Mouse (Mus musculus): Measurements from ENCODE around the gene Trove2. TPM values are rescaled to one million over a fixed set of nuclear protein-coding genes. Genes with fewer than 3 reads are reported as not detected.

Gene Trove2
- polyA plus RNA-seq, 1 experiment from 2014 or later, result 21.2 TPM

DNA sequence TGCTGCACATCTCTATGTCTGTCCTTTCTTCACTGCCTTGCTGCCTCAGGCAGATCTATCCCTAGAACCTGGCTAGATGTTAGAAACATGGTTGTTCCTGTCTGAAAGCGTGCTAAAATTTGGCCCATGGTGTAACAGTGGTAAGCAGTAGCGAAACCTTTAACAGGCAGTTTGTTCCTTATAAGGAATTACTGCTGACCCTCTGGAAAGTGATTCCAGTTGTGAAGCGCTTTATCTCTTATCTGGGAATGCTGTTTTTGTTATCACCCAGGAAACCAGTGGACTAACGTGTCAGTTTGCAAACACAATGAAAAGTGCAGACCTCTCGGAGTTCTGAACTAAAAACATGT, 66.3 kb downstream of the Trove2 start:
- no peaks in the 10 kb centered on the region for H3K9me3 ChIP-seq (ENCODE audit: low read depth, low read length)

DNA sequence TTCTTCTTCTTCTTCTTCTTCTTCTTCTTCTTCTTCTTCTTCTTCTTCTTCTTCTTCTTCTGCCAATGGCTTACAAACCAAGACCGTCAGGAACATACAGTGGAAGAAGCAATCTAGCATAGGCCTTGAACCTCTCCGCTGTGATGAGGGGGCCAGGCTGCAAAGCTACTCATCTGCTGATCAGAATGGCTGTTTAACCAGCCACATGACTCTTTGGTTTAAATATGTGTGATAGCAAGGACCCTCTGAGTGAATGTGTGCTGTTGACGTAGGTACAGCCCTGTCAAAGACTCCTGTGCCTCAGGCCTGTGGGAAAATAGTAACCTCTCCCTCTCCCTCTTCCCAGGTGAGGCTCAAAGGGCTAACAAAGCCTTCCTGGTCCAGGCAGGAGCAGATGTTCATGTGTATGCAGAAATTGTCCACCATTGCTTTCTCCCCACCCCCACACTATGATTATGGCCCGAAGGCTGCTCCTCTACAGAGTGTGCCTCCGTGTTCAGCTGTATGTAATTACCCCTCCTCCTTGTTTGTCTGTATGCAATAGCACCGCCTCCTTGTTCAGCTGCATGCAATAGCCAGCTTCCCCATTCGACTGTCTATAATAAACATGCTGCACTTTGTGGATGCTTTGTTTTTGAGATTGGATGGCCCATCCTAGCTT, 66.8 kb downstream of the Trove2 start:
- WGBS, result 64% methylated on average over 7 of the region's 7 CpGs
- Histone ChIP-seq H3K27me3 (ENCODE audit: insufficient read depth, low read length) (no peaks in the 10 kb centered on the region; the same call in 1 of the 2 replicates), H3K27ac (ENCODE audit: low read depth) (no peak overlapping the region), H3K4me2 (no peak overlapping the region), H3K9ac (no peak overlapping the region), H3K9me3 (ENCODE audit: low read depth, low read length) (no peaks in the 10 kb centered on the region), H3K36me3 (ENCODE audit: insufficient read depth) (no peaks in the 10 kb centered on the region), H3K4me3 (ENCODE audit: low read depth, low read length) (no peak overlapping the region), H3K4me1 (ENCODE audit: insufficient read depth) (no peaks in the 10 kb centered on the region)
- TF ChIP-seq CTCF (IDR thresholded peaks at IDR 0.05; ENCODE audit: low read depth), result no peak
- ATAC-seq (ENCODE audit: insufficient read depth), result no peak; the same call in 1 of the 2 replicates
- no peak for DNase-seq

More for the DNA sequence above, 66.3 kb downstream of the Trove2 start:
- H3K4me1 ChIP-seq (ENCODE audit: insufficient read depth), result no peaks in the 10 kb centered on the region
- H3K9ac ChIP-seq, result no peak overlapping the region
- H3K27ac ChIP-seq (ENCODE audit: low read depth), result no peak overlapping the region
- DNase-seq (no peak), ATAC-seq (ENCODE audit: insufficient read depth) (no peak; the same call in 1 of the 2 replicates)
- H3K27me3 ChIP-seq (ENCODE audit: insufficient read depth, low read length), result no peaks in the 10 kb centered on the region
- no peaks in the 10 kb centered on the region for H3K36me3 ChIP-seq (ENCODE audit: insufficient read depth)
- no peak overlapping the region for H3K4me3 ChIP-seq (ENCODE audit: low read depth, low read length)
- no peak for TF ChIP-seq CTCF (IDR thresholded peaks at IDR 0.05; ENCODE audit: low read depth)
- 47% methylated on average over 5 of the region's 5 CpGs for WGBS
- no peak overlapping the region for H3K4me2 ChIP-seq

DNA sequence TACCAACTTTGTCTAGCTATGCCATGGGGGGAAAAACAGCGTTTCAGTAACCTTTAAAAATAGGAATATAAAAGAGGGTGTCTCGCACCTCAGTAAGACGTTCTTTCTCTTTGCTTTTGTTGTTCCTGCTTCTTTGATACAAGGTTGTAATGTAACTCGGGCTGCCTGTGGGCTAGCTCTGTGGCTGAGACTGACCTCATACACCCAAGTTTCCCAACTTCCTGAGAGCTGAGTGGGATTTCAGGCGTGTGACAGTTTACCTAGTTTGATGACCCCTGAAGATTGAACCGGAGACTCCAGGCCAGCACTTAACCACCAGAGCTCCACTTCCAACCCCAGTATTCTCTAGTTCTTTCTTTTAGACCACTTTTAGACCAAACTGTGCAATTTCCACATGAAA, 68.5 kb downstream of the Trove2 start:
- no peaks in the 10 kb centered on the region; the same call in 1 of the 2 replicates for H3K27me3 ChIP-seq (ENCODE audit: insufficient read depth, low read length)
- no peak overlapping the region for H3K4me3 ChIP-seq (ENCODE audit: low read depth, low read length)
- no peak overlapping the region for H3K27ac ChIP-seq (ENCODE audit: low read depth)
- DNase-seq (no peak), ATAC-seq (ENCODE audit: insufficient read depth) (no peak)
- no peaks in the 10 kb centered on the region for H3K4me1 ChIP-seq (ENCODE audit: insufficient read depth)
- no peaks in the 10 kb centered on the region for H3K9me3 ChIP-seq (ENCODE audit: low read depth, low read length)
- H3K36me3 ChIP-seq (ENCODE audit: insufficient read depth), result no peaks in the 10 kb centered on the region
- H3K9ac ChIP-seq, result no peak overlapping the region
- 61% methylated on average over 6 of the region's 6 CpGs for WGBS
- no peak for TF ChIP-seq CTCF (IDR thresholded peaks at IDR 0.05; ENCODE audit: low read depth)
- no peak overlapping the region for H3K4me2 ChIP-seq

DNA sequence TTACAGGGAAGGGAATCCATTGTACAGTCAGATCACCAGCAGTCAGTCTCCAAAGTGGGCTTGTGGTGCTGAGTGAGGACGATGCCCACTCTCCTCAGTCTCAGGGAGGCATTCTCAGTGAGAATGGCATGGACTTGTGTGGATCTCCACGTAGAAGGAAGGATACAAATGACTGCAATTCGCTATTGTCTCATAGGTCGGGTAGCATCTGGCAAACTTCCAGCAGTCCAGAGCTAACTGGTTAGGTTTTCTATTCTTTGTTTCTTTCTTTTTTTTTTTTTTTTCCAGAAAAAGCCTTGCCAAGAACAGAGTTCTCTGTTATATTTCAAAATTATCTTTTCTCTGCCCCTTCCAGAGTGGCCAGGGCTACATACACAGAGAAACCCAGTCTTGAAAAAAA, 69.9 kb downstream of the Trove2 start:
- DNase-seq (peak; percentile 47), ATAC-seq (ENCODE audit: insufficient read depth) (no peak)
- H3K27ac ChIP-seq (ENCODE audit: low read depth), result no peak overlapping the region
- H3K4me3 ChIP-seq (ENCODE audit: low read depth, low read length), result no peak overlapping the region
- H3K9me3 ChIP-seq (ENCODE audit: low read depth, low read length), result no peaks in the 10 kb centered on the region
- TF ChIP-seq CTCF (IDR thresholded peaks at IDR 0.05; ENCODE audit: low read depth), result no peak
- no peaks in the 10 kb centered on the region; the same call in 1 of the 2 replicates for H3K27me3 ChIP-seq (ENCODE audit: insufficient read depth, low read length)
- no peaks in the 10 kb centered on the region for H3K36me3 ChIP-seq (ENCODE audit: insufficient read depth)
- no peak overlapping the region for H3K4me2 ChIP-seq
- no peak overlapping the region for H3K9ac ChIP-seq
- H3K4me1 ChIP-seq (ENCODE audit: insufficient read depth), result no peaks in the 10 kb centered on the region
- 48% methylated on average over 4 of the region's 4 CpGs for WGBS

DNA sequence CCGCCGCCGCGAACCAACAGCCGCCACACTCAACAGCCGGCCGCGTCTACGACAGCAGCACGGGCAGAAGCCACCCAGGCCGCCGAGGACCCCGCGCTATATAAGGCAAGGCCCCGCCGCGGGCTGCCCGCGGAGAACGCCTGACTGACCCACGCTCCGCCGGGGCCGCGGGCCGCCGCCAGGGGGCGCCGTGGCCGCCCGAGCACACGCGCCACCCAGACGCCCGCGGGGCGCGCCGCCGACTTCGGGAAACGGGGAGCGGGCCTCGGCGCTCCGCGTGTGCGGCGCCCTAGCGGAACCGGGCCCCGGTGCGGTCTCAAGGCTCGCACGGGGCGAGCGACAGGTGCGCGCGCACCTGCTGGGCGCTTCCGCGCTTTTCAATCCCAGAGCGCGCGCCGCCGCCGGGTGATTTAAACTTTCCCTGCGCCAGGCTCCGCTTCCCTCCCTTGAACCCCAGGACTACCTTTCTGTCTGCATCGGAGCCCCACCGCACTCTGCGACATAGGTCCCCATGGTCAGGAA, 74.1 kb downstream of the Trove2 start, which contains the start of gene Cdc73:
Gene Cdc73 (minus strand): TSS at position 153 of the 522 bp plus-strand sequence.
- no peaks in the 10 kb centered on the region; the same call in 1 of the 2 replicates for H3K4me1 ChIP-seq (ENCODE audit: insufficient read depth)
- peak within 1 kb of the TSS; percentile 90 for H3K9ac ChIP-seq
- ATAC-seq (ENCODE audit: insufficient read depth) (peak; percentile 100), DNase-seq (peak; percentile 94)
- TF ChIP-seq CTCF (IDR thresholded peaks at IDR 0.05; ENCODE audit: low read depth), result no peak
- H3K4me2 ChIP-seq, result peak within 1 kb of the TSS; percentile 84
- under 1% methylated on average over 72 of the region's 74 CpGs for WGBS
- peaks cover 7% of the 10 kb centered on the region for H3K36me3 ChIP-seq (ENCODE audit: insufficient read depth)
- no peaks in the 10 kb centered on the region for H3K9me3 ChIP-seq (ENCODE audit: low read depth, low read length)
- peak within 1 kb of the TSS; percentile 95 for H3K27ac ChIP-seq (ENCODE audit: low read depth)
- H3K27me3 ChIP-seq (ENCODE audit: insufficient read depth, low read length), result no peaks in the 10 kb centered on the region; the same call in 1 of the 2 replicates
- peak within 1 kb of the TSS; percentile 79 for H3K4me3 ChIP-seq (ENCODE audit: low read depth, low read length)

DNA sequence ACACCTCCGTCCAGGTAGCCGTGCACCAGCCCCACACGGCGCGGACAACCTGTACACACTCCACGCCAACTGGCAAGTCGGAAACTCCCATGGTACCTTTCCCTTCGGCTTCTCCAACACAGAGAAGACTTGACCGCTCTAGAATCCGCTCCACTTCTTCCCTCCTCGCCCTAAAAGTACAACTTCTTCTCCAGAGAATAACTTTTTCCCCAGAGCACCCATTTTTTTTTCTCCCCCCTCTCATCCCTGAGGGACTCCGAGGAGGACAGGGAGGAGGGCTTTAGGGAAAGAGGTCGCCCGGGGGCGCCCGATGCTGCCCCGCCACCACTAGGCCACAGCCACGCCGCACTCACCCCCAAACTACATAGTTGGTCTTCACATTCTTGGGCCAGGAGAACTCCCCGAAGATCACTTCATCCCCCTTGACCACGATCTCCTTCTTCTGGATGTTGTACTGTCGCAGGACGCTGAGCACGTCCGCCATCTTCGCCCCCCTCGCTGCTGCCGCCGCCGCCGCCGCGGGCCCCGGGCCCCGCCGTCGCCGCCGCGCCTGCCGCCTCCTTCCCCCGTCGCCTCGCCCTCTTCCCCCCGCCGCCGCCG, 74.6 kb downstream of the Trove2 start:
- peak; percentile 59 for DNase-seq
- WGBS, result 2% methylated on average over 45 of the region's 48 CpGs
- ATAC-seq (ENCODE audit: insufficient read depth), result peak; percentile 81

DNA sequence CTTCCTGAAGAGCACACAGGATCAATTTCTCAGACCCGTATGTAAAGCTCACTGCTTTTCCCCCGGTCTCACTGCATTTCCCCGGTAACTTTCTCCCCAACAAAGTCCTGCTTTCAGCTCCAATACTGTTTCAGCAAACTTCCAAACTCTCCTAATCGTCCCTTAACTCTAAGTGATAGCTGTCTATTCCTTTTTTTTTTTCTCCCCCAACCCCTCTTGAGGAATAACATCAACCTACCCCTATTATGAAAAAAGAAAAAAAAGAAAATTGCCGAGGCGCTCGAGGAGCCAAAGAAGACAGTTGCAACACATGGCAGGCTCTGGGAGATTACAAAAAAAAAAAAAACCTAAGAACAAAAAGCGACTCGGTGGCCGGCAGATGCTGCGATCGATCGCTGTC, 75.1 kb downstream of the Trove2 start:
- WGBS, result under 1% methylated on average over 13 of the region's 13 CpGs
- no peaks in the 10 kb centered on the region; the same call in 1 of the 2 replicates for H3K27me3 ChIP-seq (ENCODE audit: insufficient read depth, low read length)
- H3K27ac ChIP-seq (ENCODE audit: low read depth), result peak overlapping the region; percentile 95
- H3K4me2 ChIP-seq, result peak overlapping the region; percentile 84
- peaks cover 16% of the 10 kb centered on the region for H3K36me3 ChIP-seq (ENCODE audit: insufficient read depth)
- H3K9me3 ChIP-seq (ENCODE audit: low read depth, low read length), result no peaks in the 10 kb centered on the region
- ATAC-seq (ENCODE audit: insufficient read depth) (no peak), DNase-seq (peak; percentile 12)
- peak overlapping the region; percentile 79 for H3K4me3 ChIP-seq (ENCODE audit: low read depth, low read length)
- peak overlapping the region; percentile 90 for H3K9ac ChIP-seq
- no peak for TF ChIP-seq CTCF (IDR thresholded peaks at IDR 0.05; ENCODE audit: low read depth)
- H3K4me1 ChIP-seq (ENCODE audit: insufficient read depth), result no peaks in the 10 kb centered on the region; the same call in 1 of the 2 replicates

More for the DNA sequence above, 74.6 kb downstream of the Trove2 start:
- no peaks in the 10 kb centered on the region; the same call in 1 of the 2 replicates for H3K4me1 ChIP-seq (ENCODE audit: insufficient read depth)
- no peak for TF ChIP-seq CTCF (IDR thresholded peaks at IDR 0.05; ENCODE audit: low read depth)
- peak overlapping the region; percentile 95 for H3K27ac ChIP-seq (ENCODE audit: low read depth)
- H3K4me2 ChIP-seq, result peak overlapping the region; percentile 84
- H3K36me3 ChIP-seq (ENCODE audit: insufficient read depth), result peaks cover 11% of the 10 kb centered on the region
- H3K9me3 ChIP-seq (ENCODE audit: low read depth, low read length), result no peaks in the 10 kb centered on the region
- peak overlapping the region; percentile 79 for H3K4me3 ChIP-seq (ENCODE audit: low read depth, low read length)
- no peaks in the 10 kb centered on the region; the same call in 1 of the 2 replicates for H3K27me3 ChIP-seq (ENCODE audit: insufficient read depth, low read length)
- H3K9ac ChIP-seq, result peak overlapping the region; percentile 90

Other genes starting within 250 kb of the Trove2 start
- 0.49 and 0.66 TPM in 2 replicates for gene B3galt2, start 136.4 kb downstream of the Trove2 start, polyA plus RNA-seq (2014; fragmentation: Nextera tagmentation; extraction: Ambion mirVana)
- gene Cdc73, start 74.2 kb downstream of the Trove2 start, polyA plus RNA-seq (2014; fragmentation: Nextera tagmentation; extraction: Ambion mirVana), result 22.2 and 24.7 TPM in 2 replicates
- 67.1 and 69.1 TPM in 2 replicates for gene Glrx2, start 60.7 kb downstream of the Trove2 start, polyA plus RNA-seq (2014; fragmentation: Nextera tagmentation; extraction: Ambion mirVana)
- 74.0 and 77.6 TPM in 2 replicates for gene Uchl5, start 204 bp upstream of the Trove2 start, polyA plus RNA-seq (2014; fragmentation: Nextera tagmentation; extraction: Ambion mirVana)
- 90.4 and 99.9 TPM in 2 replicates for gene Rgs2, start 227.1 kb upstream of the Trove2 start, polyA plus RNA-seq (2014; fragmentation: Nextera tagmentation; extraction: Ambion mirVana)

Measured in lung, embryonic 14.5 days (tissue).